Mouse (Mus musculus) spleen, embryonic (tissue): ENCODE measurements at regions not wholly inside any gene's neighbourhood (a gene's known extent, or its start where the extent isn't known, plus 50 kb on each side); places are given as distances from the start of the nearest gene placed in this dataset.

ENCODE experiments used
- CTCF ChIA-PET: fragments of 350-600 bp; sonication (Branson Sonifier 250); formaldehyde crosslinking; loops from one replicate; lab custom pipeline; 2022; lab: Charles Lee

DNA sequence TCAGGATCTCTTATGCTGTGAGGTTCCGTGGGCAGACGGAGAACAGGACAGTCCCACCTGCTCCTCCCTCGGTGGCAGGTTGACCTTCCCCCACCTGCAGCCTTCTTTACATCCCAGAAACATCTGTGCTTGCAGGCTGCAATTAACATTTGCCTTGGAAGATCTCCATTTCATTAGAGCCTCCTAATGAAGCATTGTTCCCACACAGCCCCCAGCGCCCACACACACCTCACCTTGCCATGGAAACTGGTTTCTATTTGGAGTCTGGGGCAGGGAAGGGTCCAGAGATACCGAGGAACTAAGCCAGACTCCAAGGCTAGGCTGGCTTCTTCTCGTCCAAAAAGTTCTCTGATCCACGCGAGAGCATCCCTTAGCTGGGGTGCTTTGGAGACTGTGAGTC is 56.6 kb upstream of the Rpl38 start:
- CTCF ChIA-PET, result no interaction called here

DNA sequence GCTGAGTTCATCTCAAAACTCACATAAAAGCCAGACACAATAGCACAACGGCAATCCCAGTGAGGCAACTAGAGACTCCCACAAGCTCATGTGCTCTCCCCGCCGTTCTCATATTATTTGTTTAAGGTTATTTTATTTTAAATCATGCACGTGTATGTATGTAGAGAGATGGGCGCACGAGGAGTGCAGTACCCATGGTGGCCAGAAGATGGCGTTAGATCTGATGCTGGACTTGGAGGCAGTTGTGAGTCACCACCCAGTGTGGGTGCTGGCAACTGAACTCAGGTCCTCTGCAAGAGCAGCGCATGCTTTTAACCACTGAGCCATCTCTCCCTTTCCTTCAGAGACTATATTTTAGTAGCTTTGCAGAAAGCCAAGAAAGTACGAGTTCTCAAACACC is 60.3 kb upstream of the Rpl38 start:
- CTCF ChIA-PET, result no interaction called here

DNA sequence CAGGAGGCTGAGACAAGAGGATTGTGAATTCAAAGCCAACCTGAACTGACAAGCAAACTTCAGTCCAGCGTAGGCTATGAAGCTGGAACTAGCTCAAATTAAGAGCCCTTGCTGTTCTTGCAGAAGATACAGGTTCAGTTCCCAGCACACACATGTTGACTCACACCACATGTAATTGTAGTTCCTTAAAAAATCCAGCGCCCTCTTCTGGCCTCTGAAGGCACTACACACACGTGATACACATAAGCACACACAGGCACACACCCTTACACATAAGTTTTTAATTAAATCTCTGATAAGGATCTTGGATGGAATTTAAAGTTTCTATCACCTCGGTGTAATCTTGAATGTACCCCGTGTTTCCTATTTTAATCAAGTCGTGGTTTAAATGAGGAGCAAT is 65.2 kb upstream of the Rpl38 start:
- CTCF ChIA-PET, result no interaction called here

DNA sequence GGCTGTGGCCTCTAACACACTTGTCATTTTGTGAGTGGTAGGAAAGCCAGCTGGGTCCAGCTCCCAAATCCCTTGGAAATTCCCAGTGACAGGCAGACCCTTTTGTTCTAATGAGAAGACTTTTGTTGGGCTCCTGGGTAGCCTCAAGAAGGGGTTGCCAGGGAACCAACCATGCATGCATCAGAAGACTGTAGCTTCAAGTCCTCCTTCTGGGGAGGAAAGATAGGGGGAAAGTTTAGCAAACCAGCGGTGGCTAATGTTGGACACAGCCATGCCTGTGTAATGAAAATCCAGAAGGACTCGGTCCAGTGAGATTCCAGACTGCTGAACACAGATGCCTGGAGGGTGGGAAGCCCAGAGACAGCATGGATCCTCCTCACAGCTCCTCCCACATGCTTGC is 71.1 kb upstream of the Rpl38 start:
- CTCF ChIA-PET, result no interaction called here

DNA sequence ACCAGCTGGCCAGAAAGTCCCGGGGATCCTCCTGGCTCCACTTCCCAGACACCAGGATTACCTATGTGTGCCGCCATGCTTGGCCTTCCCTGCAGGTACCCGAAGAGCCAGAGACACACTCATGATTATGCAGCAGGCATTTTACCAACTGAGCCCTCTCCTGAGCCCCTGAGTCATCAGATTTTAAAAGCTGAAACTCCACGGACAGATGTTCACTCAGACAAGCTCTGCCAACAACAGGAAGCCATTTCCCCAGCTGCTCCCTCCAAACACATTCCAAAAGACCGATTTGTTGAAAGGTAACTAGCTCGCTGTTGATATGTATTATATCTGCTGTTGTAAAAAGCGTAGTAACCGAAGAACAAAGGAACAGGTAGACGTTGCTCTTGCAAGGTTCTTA is 75.4 kb upstream of the Rpl38 start:
- CTCF ChIA-PET, result interaction anchor here (0.7 kb wide), 1 partner anchor 16 kb away, joined by 3 read pairs; no protein-coding TSS in a partner anchor

DNA sequence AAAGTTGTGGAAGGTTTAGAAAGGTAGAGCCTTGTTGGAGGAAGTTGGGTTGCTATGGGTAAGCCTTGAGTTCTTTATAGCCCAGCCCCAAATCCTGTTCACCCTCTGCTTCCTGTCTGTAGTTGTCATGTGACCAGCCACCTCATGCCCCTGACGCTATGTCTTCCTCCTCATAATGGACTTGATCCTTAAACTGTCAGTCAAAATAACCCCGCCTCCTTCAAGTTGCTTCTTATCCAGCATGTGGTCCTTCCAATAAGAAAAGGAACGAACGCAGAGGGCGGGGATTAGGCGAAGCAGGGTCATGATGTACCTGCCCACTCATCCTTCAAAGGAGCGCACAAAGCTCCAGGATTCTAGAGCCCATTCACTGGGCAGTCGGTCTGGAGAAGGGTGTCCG is 79.8 kb upstream of the Rpl38 start:
- CTCF ChIA-PET, result no interaction called here

DNA sequence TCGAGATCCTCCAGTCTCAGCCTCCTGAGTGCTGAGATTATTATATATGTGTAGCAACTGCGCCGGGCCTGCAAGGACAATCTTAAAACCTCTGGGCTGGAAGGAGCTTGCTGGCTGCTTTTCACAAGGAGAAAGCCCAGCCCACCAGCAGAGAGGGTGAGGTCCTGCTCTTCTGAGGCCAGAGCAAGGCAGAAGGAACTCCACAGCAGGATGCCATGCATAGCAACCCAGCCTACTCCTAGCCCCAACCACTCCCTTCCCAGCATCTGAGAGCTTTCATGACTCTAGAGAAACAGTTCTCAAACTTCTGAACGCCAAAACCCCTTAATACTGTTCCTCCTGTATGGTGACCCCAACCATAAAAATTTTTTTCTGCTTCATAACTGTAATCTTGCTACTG is 80.3 kb upstream of the Rpl38 start:
- CTCF ChIA-PET, result no interaction called here

DNA sequence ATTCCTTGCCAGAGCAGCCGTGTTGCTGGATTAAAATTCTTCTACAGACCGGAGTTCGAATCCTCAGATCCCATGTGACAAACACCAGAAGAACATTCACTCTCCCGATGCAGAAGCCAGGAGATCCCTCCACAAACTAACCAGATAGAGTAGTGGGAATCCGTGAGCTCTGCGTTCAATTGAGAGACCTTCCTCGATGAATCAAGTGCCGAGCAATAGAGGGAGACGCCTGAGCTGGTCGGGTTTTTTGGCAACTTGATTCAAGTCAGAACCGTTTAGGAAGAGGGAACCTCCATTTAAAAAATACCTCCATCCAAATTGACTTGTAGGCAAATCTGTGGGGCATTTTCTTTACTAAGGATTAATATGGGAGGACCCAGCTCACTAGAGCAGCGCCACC is 81.9 kb upstream of the Rpl38 start:
- CTCF ChIA-PET, result no interaction called here

DNA sequence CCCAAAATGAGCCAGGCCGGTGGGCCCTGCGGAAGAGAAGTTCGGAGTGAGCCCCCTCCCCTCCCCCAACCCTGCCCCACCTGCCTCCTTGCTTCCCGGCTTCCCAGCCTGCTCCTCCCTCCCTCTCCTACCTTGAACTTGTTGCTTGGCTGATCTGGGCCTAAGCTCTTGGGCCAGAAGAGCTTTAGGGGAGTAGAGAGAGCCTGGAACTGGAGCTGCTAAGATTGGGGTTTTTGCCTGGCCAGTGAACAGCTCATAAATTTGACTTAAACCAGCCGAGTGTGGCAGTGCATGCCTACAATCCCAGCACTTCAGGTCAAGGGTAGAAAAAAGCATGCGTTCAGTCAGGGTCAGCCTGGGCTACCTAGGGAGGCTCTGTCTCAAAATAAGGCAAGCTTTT is 83.5 kb upstream of the Rpl38 start:
- CTCF ChIA-PET, result no interaction called here

DNA sequence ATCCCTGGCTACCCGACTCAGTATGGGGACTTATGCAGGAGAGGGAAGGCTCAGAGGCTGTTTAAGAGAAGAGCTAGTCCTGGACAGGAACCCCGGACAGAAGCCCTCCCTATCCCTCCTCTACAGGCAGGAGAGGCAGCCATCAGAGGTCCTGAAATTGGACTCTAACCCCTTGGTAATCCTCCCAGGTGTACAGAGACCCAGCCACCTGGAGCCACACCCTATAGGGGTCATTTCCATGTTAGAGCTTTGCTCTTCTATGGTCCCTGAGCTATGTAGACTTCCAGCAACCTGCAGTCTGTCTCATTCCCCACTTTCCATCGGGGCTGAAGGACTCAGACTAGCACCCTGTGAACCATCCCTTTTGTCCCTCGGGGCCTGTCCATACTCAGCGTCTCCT is 84.2 kb upstream of the Rpl38 start:
- CTCF ChIA-PET, result no interaction called here

DNA sequence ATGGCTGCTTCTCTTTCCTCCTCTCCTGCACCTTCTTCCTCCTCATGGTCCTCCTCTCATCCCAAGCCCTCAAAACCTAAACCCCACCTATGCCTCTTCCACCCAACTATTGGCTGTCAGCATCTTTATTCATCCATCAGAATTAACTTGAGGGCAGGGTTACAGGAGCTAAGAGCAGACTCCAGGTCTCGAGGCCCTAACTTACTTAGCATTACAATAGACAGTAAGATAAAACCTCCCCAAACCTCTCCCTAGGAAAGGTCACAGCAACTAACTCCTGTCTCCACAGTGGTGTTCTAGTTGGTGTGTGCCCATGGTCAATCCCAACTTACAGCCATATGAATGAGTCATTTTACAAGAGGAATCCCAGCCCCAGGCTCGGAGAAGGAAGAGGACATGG is 88.3 kb upstream of the Rpl38 start:
- CTCF ChIA-PET, result no interaction called here

DNA sequence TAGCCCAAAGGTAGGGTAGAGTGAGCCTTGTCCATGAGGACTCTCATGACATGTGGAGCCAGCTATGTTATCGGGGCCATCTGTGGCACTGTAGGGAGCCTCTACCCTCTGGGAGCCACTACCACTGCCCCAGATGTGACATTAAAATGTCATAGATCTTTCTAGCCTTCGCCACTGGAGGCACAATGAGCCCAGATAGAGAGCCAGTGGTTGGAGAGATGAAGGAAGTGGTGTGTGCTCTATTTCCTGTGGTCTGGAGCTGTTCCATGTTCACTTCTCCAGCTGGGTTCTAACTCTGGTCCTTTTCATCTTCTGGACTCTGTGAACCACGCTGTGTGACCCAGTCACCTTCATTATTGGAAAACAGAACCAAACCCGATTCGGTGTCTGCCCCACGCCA is 89.8 kb upstream of the Rpl38 start:
- CTCF ChIA-PET, result no interaction called here

DNA sequence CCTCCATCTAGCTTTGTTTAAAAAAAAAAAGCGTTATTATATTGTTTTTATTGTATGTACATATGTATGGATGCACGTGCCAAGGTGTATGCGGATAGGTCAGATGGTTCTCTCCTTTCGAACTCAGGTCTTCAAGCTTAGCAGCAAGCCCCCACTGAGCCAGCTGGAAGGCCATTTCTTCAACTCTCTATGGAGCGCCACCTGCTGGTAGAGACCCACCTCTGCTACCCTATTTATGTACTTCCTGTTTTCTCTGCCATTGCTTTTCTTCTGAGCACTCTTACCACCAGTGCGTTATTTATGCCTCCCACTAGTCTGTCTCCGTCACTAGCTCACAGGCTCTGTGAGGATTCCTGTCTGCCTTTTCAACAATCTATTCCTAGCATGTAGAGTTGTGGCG is 91.5 kb upstream of the Rpl38 start:
- CTCF ChIA-PET, result interaction anchor here (0.5 to 0.7 kb wide), 2 partner anchors 16 to 25 kb away, joined by 3 to 7 read pairs; no protein-coding TSS in a partner anchor

DNA sequence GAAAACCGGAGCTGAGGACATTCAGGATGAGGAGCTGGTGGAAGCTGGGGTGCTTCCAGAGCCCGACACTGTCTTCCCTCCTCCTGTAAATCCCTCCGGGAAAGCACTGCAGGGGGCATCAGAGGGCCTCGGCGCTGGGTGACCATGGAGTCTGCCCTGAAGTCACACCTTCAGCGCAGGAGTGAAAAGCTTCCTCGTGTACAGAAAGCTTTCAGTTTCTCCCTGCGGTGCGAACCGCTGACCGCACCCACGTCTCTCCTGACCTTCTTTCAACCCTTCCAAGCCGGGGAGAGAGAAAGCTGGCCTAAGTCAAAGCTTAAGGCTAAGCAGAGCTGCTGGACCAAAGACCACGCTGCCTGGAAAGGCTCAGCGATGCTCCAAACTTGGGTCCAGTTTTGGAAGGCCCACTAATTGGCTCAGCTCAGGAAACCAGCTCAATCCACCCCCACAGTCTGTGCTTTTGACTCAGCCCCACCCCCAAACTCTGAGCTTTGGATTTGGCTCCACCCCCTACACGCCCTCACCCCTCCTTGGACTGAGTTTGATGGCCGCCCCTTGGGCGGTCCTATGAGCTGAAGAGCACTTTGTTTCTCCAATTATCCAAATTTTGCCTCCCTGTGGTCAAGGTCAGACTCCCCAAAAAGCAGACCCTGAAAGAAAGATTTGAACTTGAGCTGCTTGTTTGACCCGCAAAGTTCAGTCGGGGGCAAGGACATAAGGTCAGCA is 97.0 kb upstream of the Rpl38 start:
- CTCF ChIA-PET, result no interaction called here

DNA sequence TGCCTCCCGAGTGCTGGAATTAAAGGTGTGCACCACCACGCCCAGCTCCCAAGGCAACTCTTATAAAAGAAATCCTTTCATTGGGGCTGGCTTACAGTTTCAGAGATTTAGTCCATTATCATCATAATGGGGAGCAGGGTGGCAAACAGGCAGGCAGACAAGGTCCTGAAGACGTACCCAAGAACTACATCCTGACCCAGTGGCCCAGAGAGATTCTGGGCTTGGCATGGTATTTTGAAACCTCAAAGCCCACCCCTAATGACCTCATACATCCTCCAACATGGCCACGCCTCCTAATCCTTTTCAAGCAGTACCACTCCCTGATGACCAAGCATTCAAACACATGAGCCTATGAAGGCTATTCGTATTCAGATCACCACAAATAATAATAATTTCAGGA is 98.2 kb upstream of the Rpl38 start:
- CTCF ChIA-PET, result no interaction called here

DNA sequence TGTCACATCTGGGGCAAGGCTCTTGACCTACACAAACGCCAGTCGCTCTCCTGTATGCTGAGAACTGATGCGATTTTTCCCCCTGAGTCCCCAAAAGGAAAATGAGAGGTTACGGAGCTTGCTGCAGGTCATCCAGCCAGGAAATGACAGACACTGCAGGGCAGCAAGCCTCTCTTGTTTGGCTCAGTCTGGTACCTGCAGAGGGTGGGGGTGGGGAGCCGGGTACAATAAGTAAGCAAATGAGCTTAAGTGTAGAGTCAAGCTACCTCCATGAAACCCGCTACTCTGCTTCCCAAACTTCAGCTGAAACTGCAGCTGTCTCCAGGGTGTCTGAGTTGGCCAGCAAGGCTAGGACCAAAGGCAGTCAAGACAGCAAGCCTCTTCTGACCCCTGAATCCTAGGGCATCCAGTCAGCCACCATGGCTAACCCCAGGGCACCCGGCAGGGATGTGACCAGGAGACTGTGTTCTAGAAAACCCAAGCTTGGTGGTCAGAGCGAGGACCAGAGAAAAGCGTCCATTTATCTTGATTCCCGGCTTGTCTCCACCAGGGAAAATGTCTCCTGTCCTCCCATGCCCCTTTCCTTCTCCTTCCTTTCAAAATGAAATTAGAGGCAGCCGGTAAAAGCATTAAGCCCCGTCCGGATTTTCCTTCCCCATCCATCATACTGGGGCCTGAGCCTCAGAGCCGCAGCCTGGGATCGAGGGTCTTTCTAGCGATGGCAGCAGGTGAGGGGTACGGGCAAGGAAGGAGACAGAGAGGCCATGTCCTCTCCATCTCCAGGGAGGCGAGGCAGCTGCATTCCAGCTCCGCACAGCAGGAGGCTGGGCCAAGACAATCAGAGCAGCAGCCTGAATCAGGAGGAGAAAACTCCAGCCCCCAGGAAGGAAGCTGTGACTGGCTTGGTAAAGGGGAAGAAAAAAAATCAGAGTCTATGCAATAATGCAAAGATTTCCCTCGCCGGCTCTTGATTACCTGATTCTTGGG is 100.2 kb upstream of the Rpl38 start:
- CTCF ChIA-PET, result no interaction called here

DNA sequence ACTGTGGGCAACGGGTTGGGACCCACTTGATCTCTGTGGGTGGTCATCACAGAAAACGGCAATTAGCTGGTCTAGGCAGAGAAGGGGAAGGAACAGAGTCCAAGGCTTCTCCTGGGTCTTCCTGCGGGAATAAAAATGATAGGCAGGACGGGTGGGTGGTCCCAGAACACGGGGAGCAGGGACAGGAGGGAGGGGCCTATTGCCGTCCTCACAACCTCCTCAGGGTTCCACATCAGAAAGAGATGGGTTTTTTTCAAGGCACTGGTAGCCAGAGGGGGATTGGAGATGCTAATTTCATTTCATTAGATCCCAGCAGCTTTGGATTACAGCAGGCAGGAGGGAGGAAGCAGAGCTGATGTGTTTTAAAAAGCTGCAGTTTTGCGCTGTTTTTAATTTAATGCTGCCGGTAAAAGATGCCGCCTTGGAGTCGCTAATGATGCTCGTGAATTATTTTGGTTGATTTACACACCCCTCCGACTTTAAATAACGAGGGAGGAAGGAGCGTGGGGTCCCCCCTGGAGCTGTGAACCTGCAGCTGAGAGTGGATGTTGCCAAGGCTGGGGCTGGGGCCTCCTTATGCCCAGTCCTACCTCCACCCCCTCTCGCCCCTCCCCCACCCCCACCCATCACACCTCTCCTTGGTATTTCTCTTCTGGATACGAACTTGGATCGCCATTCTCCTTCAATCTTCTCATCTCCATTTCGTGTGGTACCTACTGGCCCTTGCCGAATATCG is 101.1 kb upstream of the Rpl38 start:
- CTCF ChIA-PET, result no interaction called here

DNA sequence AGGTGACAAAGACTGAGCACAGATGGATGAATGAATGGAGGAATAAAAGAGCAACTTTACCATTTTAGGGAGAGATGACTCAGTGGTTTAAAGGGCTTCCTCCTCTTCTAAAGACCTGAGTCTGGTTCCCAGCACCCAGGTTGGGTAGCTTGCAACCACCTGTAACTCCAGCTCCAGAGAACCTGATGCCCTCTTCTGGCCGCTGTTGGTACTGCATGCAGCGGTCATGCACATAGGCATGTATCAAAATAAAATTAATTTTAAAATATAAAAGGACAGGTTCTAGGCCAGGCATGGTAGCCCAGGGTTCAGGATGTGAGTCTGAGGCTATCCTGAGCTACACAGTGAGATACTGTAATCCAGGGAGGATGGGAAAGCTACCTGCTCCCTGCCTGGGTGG is 103.4 kb upstream of the Rpl38 start:
- CTCF ChIA-PET, result no interaction called here

DNA sequence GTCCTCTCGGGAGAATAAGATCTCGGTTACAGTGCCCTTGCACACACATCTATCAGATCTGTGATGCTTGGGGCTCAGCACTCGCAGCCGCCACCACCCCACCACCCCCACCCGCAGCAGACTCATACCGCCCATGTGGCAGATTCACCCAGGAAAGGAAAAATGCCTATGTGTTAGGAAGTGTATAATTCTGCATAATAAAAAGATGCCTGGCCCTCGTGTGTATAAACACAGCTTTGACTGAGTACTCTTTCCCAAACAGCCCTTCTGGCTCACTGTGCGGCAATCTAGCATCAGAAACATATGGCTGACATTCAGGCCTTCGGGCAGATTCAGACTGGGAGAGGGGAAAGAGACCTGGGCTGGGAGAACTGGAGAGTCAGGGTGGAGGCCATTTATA is 105.2 kb upstream of the Rpl38 start:
- CTCF ChIA-PET, result no interaction called here

DNA sequence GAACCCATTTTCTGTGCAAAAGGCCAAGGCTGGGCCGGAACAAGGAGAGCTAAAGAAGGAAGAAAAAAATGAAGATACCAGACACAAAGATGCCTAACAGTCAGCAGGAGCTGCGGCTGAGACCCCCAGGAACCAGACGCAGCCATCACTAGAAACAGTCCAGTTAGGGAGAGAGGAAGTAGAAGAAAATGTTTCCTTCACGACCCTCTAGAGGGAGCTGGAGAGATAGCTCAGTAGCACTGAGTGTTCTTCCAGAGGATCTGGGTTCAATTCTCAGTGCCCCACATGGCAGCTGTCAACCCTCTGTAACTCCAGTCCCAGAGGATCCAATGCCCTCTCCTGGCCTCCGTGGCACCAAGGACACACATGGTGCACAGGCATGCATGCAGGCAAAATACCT is 113.7 kb upstream of the Rpl38 start:
- CTCF ChIA-PET, result no interaction called here

DNA sequence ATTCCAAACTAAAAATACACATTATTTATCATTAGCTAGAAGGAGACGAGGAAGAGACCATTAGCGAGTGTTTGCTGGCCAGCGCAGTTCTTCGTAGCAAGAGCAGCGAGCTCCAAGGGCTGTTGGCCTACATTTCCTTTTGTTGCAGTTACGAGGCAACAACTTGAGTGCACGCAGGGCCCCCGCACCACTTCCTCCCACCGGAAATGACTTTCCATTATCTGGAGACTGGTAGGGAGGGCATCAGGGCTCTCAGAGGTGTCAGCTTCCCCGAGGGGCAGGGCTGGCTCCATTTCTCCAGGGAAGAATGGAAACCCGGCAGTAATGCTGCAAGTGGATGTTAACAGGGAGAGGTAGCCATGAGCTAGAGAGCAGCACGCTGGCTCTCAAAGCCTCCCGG is 114.3 kb upstream of the Rpl38 start:
- CTCF ChIA-PET, result interaction anchor here (0.7 kb wide), 1 partner anchor 387 kb away, joined by 9 read pairs; no protein-coding TSS in a partner anchor

DNA sequence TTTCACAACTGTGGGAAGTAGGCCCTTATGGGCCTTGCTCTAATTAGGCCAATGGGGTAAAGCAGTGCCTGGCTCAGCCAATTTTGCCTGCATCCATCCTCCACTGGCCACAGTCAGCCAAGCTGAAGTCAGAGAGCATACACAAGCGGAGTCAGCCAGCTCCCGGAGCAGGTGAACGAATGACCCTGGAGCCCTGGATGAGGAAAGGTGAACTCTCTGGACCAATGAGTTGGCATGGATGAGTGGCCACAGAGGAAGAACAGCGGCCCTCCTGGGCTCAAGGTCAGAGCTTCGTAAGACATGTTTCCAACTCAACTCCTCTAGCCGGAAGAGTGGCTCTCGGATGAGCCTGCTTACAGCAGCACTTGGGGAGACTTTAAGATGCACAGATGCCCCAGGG is 116.1 kb upstream of the Rpl38 start:
- CTCF ChIA-PET, result no interaction called here
